Mouse (Mus musculus) heart, embryonic 12.5 days (tissue): Measurements from ENCODE around the gene Slc35f1. TPM values are rescaled to one million over a fixed set of nuclear protein-coding genes. Genes with fewer than 3 reads are reported as not detected.

ENCODE experiments used
- ATAC-seq: fragments of 200-750 bp; cut with Nextera tagmentation; 2 replicates; pipeline ENCODE4 v1.8.0; 2017; ENCODE audit warnings: moderate TSS enrichment, moderate library complexity; ENCODE audit not compliant: insufficient number of reproducible peaks, low FRiP score
- H3K27ac ChIP-seq: fragments of 300-500 bp; sonication (generic); 2 replicates; pipeline ENCODE4 v1.5.1; 2016; ENCODE audit warnings: mild to moderate bottlenecking, moderate library complexity; ENCODE audit not compliant: poor library complexity, severe bottlenecking
- H3K27me3 ChIP-seq: fragments of 300-500 bp; sonication (generic); replicated peaks from 2 replicates; pipeline ENCODE4 v1.6.1; 2016; ENCODE audit warnings: mild to moderate bottlenecking, moderate library complexity
- H3K36me3 ChIP-seq: fragments of 300-500 bp; sonication (generic); 2 replicates; pipeline ENCODE4 v1.6.1; 2016; ENCODE audit warnings: mild to moderate bottlenecking, moderate library complexity
- H3K4me1 ChIP-seq: fragments of 300-500 bp; sonication (generic); replicated peaks from 2 replicates; pipeline ENCODE4 v1.6.1; 2016; ENCODE audit warnings: mild to moderate bottlenecking
- H3K4me2 ChIP-seq: fragments of 300-500 bp; sonication (generic); 2 replicates; pipeline ENCODE4 v1.6.1; 2016; ENCODE audit warnings: mild to moderate bottlenecking, moderate library complexity
- H3K4me3 ChIP-seq: fragments of 300-500 bp; sonication (generic); 2 replicates; pipeline ENCODE4 v1.5.1; 2016; ENCODE audit warnings: mild to moderate bottlenecking
- H3K9ac ChIP-seq: fragments of 300-500 bp; sonication (generic); 2 replicates; pipeline ENCODE4 v1.6.1; 2016; ENCODE audit warnings: mild to moderate bottlenecking, moderate library complexity
- H3K9me3 ChIP-seq: fragments of 300-500 bp; sonication (generic); replicated peaks from 2 replicates; pipeline ENCODE4 v1.6.1; 2016; ENCODE audit warnings: mild to moderate bottlenecking, moderate library complexity
- WGBS: fragments of 180-500 bp; shearing (Covaris S2); methylation state at CpG from one replicate; pipeline ENCODE4 v1.1.7; 2016; 5-methylcytosine and 5-hydroxymethylcytosine counted together
- polyA plus RNA-seq: library from polyadenylated mRNA; unstranded; fragments of >200 nt; fragmentation: Nextera tagmentation; extraction: Ambion mirVana; gene quantifications from 2 replicates; pipeline ENCODE4 v1.2.1, GENCODE M21; 2016

The Slc35f1 gene
- polyA plus RNA-seq, 1 experiment from 2014 or later, result 1.6 TPM

DNA sequence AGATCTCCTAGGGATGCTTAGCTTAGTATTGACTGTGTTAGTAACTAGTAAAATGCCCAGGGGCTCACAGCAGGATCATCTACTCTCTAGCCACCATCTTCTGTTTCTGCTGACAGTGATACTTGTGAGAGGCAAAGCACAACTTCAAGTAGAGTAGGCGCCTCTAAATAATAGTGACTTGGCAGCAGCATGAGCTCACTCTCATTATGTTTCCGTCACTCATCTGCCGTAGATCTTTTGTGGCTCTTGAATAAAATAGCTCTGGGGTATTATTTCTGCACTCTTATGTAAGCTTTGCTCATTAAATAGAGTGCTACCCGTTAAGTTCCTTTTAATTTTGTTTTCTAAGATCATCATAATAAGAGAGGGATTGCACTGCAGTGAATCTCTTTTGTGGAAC, 107.1 kb downstream of the Slc35f1 start:
- 73% methylated on average over 4 of the region's 4 CpGs for WGBS
- no peak for ATAC-seq
- Histone ChIP-seq H3K4me3 (no peak overlapping the region), H3K4me1 (no peaks in the 10 kb centered on the region), H3K27me3 (no peaks in the 10 kb centered on the region), H3K9me3 (no peaks in the 10 kb centered on the region), H3K9ac (no peak overlapping the region), H3K27ac (no peak overlapping the region), H3K36me3 (no peaks in the 10 kb centered on the region), H3K4me2 (no peak overlapping the region)

- Histone ChIP-seq H3K4me1 (no peaks in the 10 kb centered on the region), H3K4me3 (no peak overlapping the region), H3K9ac (no peak overlapping the region), H3K27ac (no peak overlapping the region), H3K4me2 (no peak overlapping the region), H3K36me3 (no peaks in the 10 kb centered on the region), H3K9me3 (no peaks in the 10 kb centered on the region), H3K27me3 (no peaks in the 10 kb centered on the region)
- no peak for ATAC-seq
- WGBS, result 65% methylated on average over 2 of the region's 2 CpGs
Measured at GRCm38 (mm10) chr10:52807808-52808207, 117.5 kb downstream of the Slc35f1 start.

DNA sequence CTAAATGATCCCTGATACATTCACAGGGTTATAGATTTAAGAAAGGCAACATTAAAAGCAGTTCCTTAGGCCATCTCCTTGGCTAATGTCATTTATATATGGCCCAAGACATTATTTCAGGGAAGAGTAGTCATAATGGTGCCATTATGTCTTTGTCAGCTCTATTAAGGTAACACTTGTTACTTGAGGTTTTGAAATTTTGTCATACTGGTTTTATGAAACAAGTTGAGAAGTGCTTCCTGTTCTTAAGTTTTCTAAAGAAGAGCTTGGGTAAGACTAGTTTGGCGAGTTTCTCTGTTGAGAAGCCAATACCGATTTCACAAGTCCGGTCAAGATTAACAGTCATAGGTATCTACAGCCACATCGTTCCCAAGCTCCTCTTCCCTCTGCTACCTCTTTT, 122.5 kb downstream of the Slc35f1 start:
- no peak overlapping the region for H3K4me3 ChIP-seq
- WGBS, result 85% methylated on average over 4 of the region's 4 CpGs
- H3K4me1 ChIP-seq, result no peaks in the 10 kb centered on the region
- H3K36me3 ChIP-seq, result no peaks in the 10 kb centered on the region
- no peak for ATAC-seq
- H3K27me3 ChIP-seq, result no peaks in the 10 kb centered on the region
- no peaks in the 10 kb centered on the region for H3K9me3 ChIP-seq
- no peak overlapping the region for H3K9ac ChIP-seq
- H3K4me2 ChIP-seq, result no peak overlapping the region
- H3K27ac ChIP-seq, result no peak overlapping the region

- Histone ChIP-seq H3K27ac (no peak overlapping the region), H3K27me3 (no peaks in the 10 kb centered on the region), H3K4me1 (no peaks in the 10 kb centered on the region), H3K4me2 (no peak overlapping the region), H3K36me3 (no peaks in the 10 kb centered on the region), H3K9ac (no peak overlapping the region), H3K4me3 (no peak overlapping the region), H3K9me3 (no peaks in the 10 kb centered on the region)
- 87% methylated on average over 5 of the region's 5 CpGs for WGBS
- no peak for ATAC-seq
Measured at GRCm38 (mm10) chr10:52814358-52814757, 124.0 kb downstream of the Slc35f1 start.

DNA sequence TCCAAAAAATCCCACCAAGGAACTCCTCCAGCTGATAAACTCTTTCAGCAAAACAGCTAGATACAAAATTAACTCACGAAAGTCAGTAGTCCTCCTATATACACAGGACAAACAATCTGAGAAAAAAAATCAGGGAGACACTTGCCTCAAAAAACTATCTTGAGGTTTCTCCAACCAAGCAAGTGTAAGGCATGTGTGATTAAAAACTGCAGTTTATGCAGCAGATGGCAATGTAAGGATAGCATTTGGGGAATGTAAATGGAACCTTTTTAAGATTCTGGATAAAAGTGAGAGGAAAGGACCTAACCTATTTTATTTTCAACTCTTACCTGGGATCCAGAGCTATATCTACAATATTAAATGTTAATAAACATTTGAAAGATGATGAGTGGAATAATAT, 129.3 kb downstream of the Slc35f1 start:
- H3K4me1 ChIP-seq, result no peaks in the 10 kb centered on the region

DNA sequence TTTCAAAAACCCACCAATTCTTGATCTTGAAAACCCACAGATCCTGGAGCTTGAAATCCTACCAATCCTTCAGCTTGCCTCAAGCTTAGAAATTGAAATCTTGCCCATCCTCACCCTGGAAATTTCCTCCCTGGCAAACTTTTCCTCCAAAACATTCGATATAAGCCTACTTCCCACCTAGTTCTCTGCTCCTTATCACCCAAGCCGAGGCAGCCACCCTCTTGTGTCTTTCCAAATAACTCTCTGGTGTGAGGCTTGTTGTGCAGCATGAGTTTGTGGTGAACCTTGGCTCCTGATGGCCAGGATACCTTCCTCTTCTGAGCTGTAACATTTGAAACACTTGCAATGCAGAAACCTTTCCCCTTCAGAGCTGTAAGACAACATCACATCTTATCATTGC, 132.6 kb downstream of the Slc35f1 start:
- ATAC-seq, result no peak

More for the DNA sequence above, 129.3 kb downstream of the Slc35f1 start:
- H3K27me3 ChIP-seq, result no peaks in the 10 kb centered on the region
- H3K36me3 ChIP-seq, result no peaks in the 10 kb centered on the region
- ATAC-seq, result no peak
- H3K9me3 ChIP-seq, result no peaks in the 10 kb centered on the region
- no peak overlapping the region for H3K9ac ChIP-seq
- H3K4me3 ChIP-seq, result no peak overlapping the region
- no peak overlapping the region for H3K4me2 ChIP-seq
- WGBS, result 76% methylated on average over 1 of the region's 1 CpGs
- H3K27ac ChIP-seq, result no peak overlapping the region

DNA sequence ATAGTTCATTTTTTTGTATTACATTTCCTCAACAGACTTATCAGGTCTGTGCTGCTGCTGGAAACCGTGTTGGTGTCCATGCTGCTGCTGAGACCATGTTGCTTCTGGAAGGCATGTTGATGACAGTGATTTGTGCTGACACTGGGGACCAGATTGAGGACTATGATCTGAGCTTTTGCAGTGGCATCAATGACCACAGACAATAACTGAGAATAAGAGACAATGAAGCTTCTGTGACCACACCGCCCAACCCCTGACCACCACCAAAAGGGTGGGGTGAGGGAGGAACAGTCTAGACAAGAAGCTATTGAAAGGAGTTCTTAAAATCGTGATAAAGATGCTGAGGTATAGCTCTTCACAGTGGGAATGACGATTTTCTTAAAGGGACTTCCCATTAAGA, 135.4 kb downstream of the Slc35f1 start:
- H3K27ac ChIP-seq, result no peak overlapping the region
- H3K27me3 ChIP-seq, result no peaks in the 10 kb centered on the region
- 70% methylated on average over 4 of the region's 4 CpGs for WGBS
- H3K36me3 ChIP-seq, result no peaks in the 10 kb centered on the region
- ATAC-seq, result no peak
- no peak overlapping the region for H3K9ac ChIP-seq
- no peaks in the 10 kb centered on the region for H3K9me3 ChIP-seq
- no peaks in the 10 kb centered on the region for H3K4me1 ChIP-seq
- H3K4me3 ChIP-seq, result no peak overlapping the region
- no peak overlapping the region for H3K4me2 ChIP-seq

More for the DNA sequence above, 132.6 kb downstream of the Slc35f1 start:
- Histone ChIP-seq H3K36me3 (no peaks in the 10 kb centered on the region), H3K27ac (no peak overlapping the region), H3K9ac (no peak overlapping the region), H3K4me2 (no peak overlapping the region), H3K4me1 (no peaks in the 10 kb centered on the region), H3K4me3 (no peak overlapping the region), H3K27me3 (no peaks in the 10 kb centered on the region), H3K9me3 (no peaks in the 10 kb centered on the region)
- 56% methylated on average over 2 of the region's 2 CpGs for WGBS

- H3K27ac ChIP-seq, result no peak overlapping the region
- no peak overlapping the region for H3K4me2 ChIP-seq
- no peaks in the 10 kb centered on the region for H3K36me3 ChIP-seq
- no peak overlapping the region for H3K4me3 ChIP-seq
- ATAC-seq, result no peak
- H3K4me1 ChIP-seq, result no peaks in the 10 kb centered on the region
- WGBS, result 71% methylated on average over 2 of the region's 2 CpGs
- H3K9ac ChIP-seq, result no peak overlapping the region
- no peaks in the 10 kb centered on the region for H3K9me3 ChIP-seq
- no peaks in the 10 kb centered on the region for H3K27me3 ChIP-seq
Measured at GRCm38 (mm10) chr10:52840819-52841218, 150.5 kb downstream of the Slc35f1 start.

DNA sequence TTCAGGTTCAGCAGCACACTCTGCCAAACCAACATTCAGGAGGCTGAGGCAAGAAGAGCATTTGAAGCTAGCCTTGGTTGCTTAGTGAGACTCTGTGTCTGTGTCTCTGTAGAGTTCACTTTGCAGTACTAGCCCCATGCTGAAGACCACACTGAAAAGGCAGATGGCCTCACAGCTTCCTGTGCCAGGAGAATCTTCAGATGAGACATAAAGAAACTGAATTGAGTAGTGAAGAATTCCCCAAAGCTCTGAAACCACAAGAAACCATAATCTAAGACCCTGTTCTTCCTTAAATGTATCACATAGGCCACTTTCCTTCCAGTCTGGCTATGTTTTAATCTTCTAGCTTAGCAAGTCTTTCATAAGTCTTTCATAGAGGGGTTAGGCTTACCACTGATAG, 161.7 kb downstream of the Slc35f1 start:
- no peaks in the 10 kb centered on the region for H3K4me1 ChIP-seq

DNA sequence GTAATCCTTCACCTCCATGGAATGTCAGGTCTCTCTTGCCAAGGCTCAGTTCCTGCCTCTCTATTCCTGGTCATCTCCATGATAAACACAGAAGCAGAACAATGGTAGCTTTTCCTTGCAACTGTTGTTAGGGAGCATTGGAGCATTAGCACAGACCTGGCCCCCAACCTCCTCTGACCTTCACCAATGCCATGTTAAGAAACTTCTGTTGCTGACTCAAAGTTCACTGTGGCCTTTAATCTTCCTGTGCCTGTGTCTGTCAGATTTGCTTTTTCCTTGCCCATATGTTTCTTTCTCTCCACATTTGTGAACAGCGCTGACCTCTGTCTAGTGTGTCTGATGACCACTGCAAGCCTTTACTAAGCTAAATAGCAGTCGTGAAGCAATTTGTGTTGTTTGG, 170.5 kb downstream of the Slc35f1 start:
- ATAC-seq, result no peak
- H3K9ac ChIP-seq, result no peak overlapping the region
- WGBS, result 87% methylated on average over 2 of the region's 2 CpGs

More for the DNA sequence above, 161.7 kb downstream of the Slc35f1 start:
- Histone ChIP-seq H3K9ac (no peak overlapping the region), H3K4me2 (no peak overlapping the region), H3K27ac (no peak overlapping the region), H3K9me3 (no peaks in the 10 kb centered on the region), H3K27me3 (no peaks in the 10 kb centered on the region), H3K4me3 (no peak overlapping the region), H3K36me3 (no peaks in the 10 kb centered on the region)
- ATAC-seq, result no peak

DNA sequence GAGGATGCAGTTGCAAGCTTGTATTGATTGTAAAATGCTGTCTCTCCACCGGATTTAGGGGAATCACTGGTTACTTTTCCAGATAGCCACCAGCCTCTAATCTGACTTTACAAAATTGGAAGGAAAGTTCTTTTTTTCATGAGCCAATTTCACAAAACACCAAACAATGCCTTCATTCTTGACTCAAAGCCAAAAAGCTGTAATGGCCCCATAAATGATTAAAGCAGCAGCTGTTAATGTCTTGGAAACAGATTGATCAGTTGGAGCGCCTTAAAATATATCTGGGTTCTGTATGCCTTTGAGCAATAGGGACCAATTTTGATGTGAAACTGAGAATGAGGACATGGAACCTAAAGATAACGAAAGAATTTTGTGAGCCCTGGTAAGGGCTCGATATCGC, 174.6 kb downstream of the Slc35f1 start:
- no peaks in the 10 kb centered on the region for H3K27me3 ChIP-seq
- H3K9me3 ChIP-seq, result no peaks in the 10 kb centered on the region
- ATAC-seq, result no peak
- no peaks in the 10 kb centered on the region for H3K4me1 ChIP-seq
- H3K4me3 ChIP-seq, result no peak overlapping the region
- no peak overlapping the region for H3K4me2 ChIP-seq
- 80% methylated on average over 5 of the region's 5 CpGs for WGBS
- no peaks in the 10 kb centered on the region for H3K36me3 ChIP-seq
- H3K9ac ChIP-seq, result no peak overlapping the region
- H3K27ac ChIP-seq, result no peak overlapping the region

More for the DNA sequence above, 170.5 kb downstream of the Slc35f1 start:
- no peak overlapping the region for H3K4me3 ChIP-seq
- no peaks in the 10 kb centered on the region for H3K36me3 ChIP-seq
- no peaks in the 10 kb centered on the region for H3K27me3 ChIP-seq
- no peaks in the 10 kb centered on the region for H3K4me1 ChIP-seq
- no peaks in the 10 kb centered on the region for H3K9me3 ChIP-seq
- H3K27ac ChIP-seq, result no peak overlapping the region
- no peak overlapping the region for H3K4me2 ChIP-seq

- no peak overlapping the region for H3K4me3 ChIP-seq
- H3K27ac ChIP-seq, result no peak overlapping the region
- H3K36me3 ChIP-seq, result no peaks in the 10 kb centered on the region
- H3K27me3 ChIP-seq, result no peaks in the 10 kb centered on the region
- no peaks in the 10 kb centered on the region for H3K9me3 ChIP-seq
- ATAC-seq, result no peak
- no peak overlapping the region for H3K9ac ChIP-seq
- H3K4me1 ChIP-seq, result no peaks in the 10 kb centered on the region
- H3K4me2 ChIP-seq, result no peak overlapping the region
Measured at GRCm38 (mm10) chr10:52871110-52871509, 180.8 kb downstream of the Slc35f1 start.
